Mouse (Mus musculus) spleen, postnatal 36 days (tissue): Measurements from ENCODE around the gene Rorc.

ENCODE experiments used
- DNase-seq, 2 experiments: peaks; one replicate each; pipeline ENCODE4 v3.0.0; 2022; ENCODE audit warnings: low spot score in 2 of 2, mixed read lengths in 1 of 2

Gene Rorc

GRCm38 (mm10) chr3:94430980-94431379, 58.4 kb downstream of the Rorc start:
- DNase-seq = no peak

GRCm38 (mm10) chr3:94434305-94434704, 61.7 kb downstream of the Rorc start:
- DNase-seq = no peak

- no peak for DNase-seq
Observed at GRCm38 (mm10) chr3:94436420-94436819, 63.8 kb downstream of the Rorc start.

GRCm38 (mm10) chr3:94441182-94441581, 68.6 kb downstream of the Rorc start:
- DNase-seq = no peak

GRCm38 (mm10) chr3:94442951-94443596, 70.5 kb downstream of the Rorc start, which contains the start of gene Mrpl9:
Gene Mrpl9, plus strand, starts transcription at chr3:94443318.
- peak; percentile 93 to 94 for DNase-seq

GRCm38 (mm10) chr3:94443597-94443964, 71.0 kb downstream of the Rorc start, which contains the start of gene Oaz3:
Gene Oaz3, minus strand, starts transcription at chr3:94443915.
- DNase-seq = no peak
